Mouse (Mus musculus) hindbrain, embryonic 13.5 days (tissue): ENCODE data around the gene Vmn1r101. TPM values are rescaled to one million over a fixed set of nuclear protein-coding genes. Genes with fewer than 3 reads are reported as not detected.
"Not testable (repeated sequence)": the region's sequence is repeated elsewhere in the genome, so short reads cannot be mapped to it uniquely, and the experiment has no call there.

ENCODE experiments used
- ATAC-seq: fragments of 200-750 bp; cut with Nextera tagmentation; 2 replicates; pipeline ENCODE4 v1.8.0; 2017; ENCODE audit warnings: moderate TSS enrichment; ENCODE audit not compliant: low FRiP score
- H3K27ac ChIP-seq: fragments of 300-500 bp; sonication (generic); 2 replicates; pipeline ENCODE4 v1.5.1; 2015; ENCODE audit warnings: inconsistent platforms, mild to moderate bottlenecking, moderate library complexity
- H3K27me3 ChIP-seq: fragments of 300-500 bp; sonication (generic); 2 replicates; pipeline ENCODE4 v1.6.1; 2015; ENCODE audit warnings: mild to moderate bottlenecking, inconsistent platforms
- H3K36me3 ChIP-seq: fragments of 300-500 bp; sonication (generic); 2 replicates; pipeline ENCODE4 v1.6.1; 2015; ENCODE audit warnings: mild to moderate bottlenecking, inconsistent platforms
- H3K4me1 ChIP-seq: fragments of 300-500 bp; sonication (generic); replicated peaks from 2 replicates; pipeline ENCODE4 v1.6.1; 2015; ENCODE audit warnings: inconsistent platforms
- H3K4me2 ChIP-seq: fragments of 300-500 bp; sonication (generic); 2 replicates; pipeline ENCODE4 v1.6.1; 2015; ENCODE audit warnings: inconsistent platforms, mild to moderate bottlenecking, moderate library complexity
- H3K4me3 ChIP-seq: fragments of 300-500 bp; sonication (generic); 2 replicates; pipeline ENCODE4 v1.5.1; 2015; ENCODE audit warnings: mild to moderate bottlenecking, inconsistent platforms
- H3K9ac ChIP-seq: fragments of 300-500 bp; sonication (generic); 2 replicates; pipeline ENCODE4 v1.6.1; 2015; ENCODE audit warnings: mild to moderate bottlenecking, inconsistent platforms
- H3K9me3 ChIP-seq: fragments of 300-500 bp; sonication (generic); 2 replicates; pipeline ENCODE4 v1.6.1; 2016; ENCODE audit warnings: inconsistent platforms
- WGBS: fragments of 180-500 bp; shearing (Covaris S2); methylation state at CpG from one replicate; pipeline ENCODE4 v1.1.7; 2015; 5-methylcytosine and 5-hydroxymethylcytosine counted together
- polyA plus RNA-seq: library from polyadenylated mRNA; unstranded; fragments of >200 nt; fragmentation: Nextera tagmentation; extraction: Ambion mirVana; gene quantifications from 2 replicates; pipeline ENCODE4 v1.2.1, GENCODE M21; 2015

Gene Vmn1r101
- polyA plus RNA-seq, result not detected in 2 replicates

- H3K9me3 ChIP-seq, H3K9ac ChIP-seq, H3K4me2 ChIP-seq, H3K36me3 ChIP-seq, H3K27me3 ChIP-seq, ATAC-seq, H3K4me1 ChIP-seq, H3K27ac ChIP-seq, H3K4me3 ChIP-seq: not testable (repeated sequence)
- WGBS, result no CpG with 5 or more reads among the region's 2 CpGs
Measured at GRCm38 (mm10) chr7:20442493-20442892, at the start of gene Vmn1r101. Gene Vmn1r101, minus strand, starts transcription at chr7:20442593.

GRCm38 (mm10) chr7:20474825-20475224 lies 32.4 kb upstream of the Vmn1r101 start, which contains the start of gene Gm10670:
Gene Gm10670, minus strand, starts transcription at chr7:20474925.
- not testable (repeated sequence) for H3K36me3 ChIP-seq, H3K27ac ChIP-seq, H3K4me2 ChIP-seq, H3K4me1 ChIP-seq, H3K9me3 ChIP-seq, H3K9ac ChIP-seq, H3K4me3 ChIP-seq, ATAC-seq, H3K27me3 ChIP-seq
- WGBS, result no CpG with 5 or more reads among the region's 5 CpGs

- not testable (repeated sequence) for H3K9me3 ChIP-seq, H3K4me1 ChIP-seq, ATAC-seq, H3K4me3 ChIP-seq, H3K27ac ChIP-seq, H3K4me2 ChIP-seq, H3K36me3 ChIP-seq, H3K27me3 ChIP-seq, H3K9ac ChIP-seq
- WGBS, result no CpG with 5 or more reads among the region's 3 CpGs
Measured at GRCm38 (mm10) chr7:20417642-20418041, 24.8 kb downstream of the Vmn1r101 start, which contains the start of gene Vmn1r100. Gene Vmn1r100, plus strand, starts transcription at chr7:20417942.

Other genes starting within 250 kb of the Vmn1r101 start
- not detected in 2 replicates for gene Vmn1r95, start 248.9 kb downstream of the Vmn1r101 start, polyA plus RNA-seq
- not detected in 2 replicates for gene Gm6164, start 237.0 kb downstream of the Vmn1r101 start, polyA plus RNA-seq
- gene Gm4498, start 208.8 kb downstream of the Vmn1r101 start, polyA plus RNA-seq, result not detected in 2 replicates
- not detected in 2 replicates for gene Gm5890, start 179.8 kb downstream of the Vmn1r101 start, polyA plus RNA-seq
- not detected in 2 replicates for gene Gm4133, start 108.5 kb downstream of the Vmn1r101 start, polyA plus RNA-seq
- gene Gm5728, start 67.2 kb downstream of the Vmn1r101 start, polyA plus RNA-seq, result not detected in 2 replicates
- gene Vmn1r100, start 24.7 kb downstream of the Vmn1r101 start, polyA plus RNA-seq, result not detected in 2 replicates
- gene Gm10670, start 32.3 kb upstream of the Vmn1r101 start, polyA plus RNA-seq, result not detected in 2 replicates
- gene Vmn1r103, start 67.9 kb upstream of the Vmn1r101 start, polyA plus RNA-seq, result not detected in 2 replicates
- not detected in 2 replicates for gene Vmn1r104, start 91.2 kb upstream of the Vmn1r101 start, polyA plus RNA-seq
- gene Gm5726, start 103.2 kb upstream of the Vmn1r101 start, polyA plus RNA-seq, result not detected in 2 replicates
- gene Gm4141, start 133.6 kb upstream of the Vmn1r101 start, polyA plus RNA-seq, result not detected in 2 replicates
- gene Gm4513, start 156.4 kb upstream of the Vmn1r101 start, polyA plus RNA-seq, result not detected in 2 replicates
- not detected in 2 replicates for gene Vmn1r107, start 226.3 kb upstream of the Vmn1r101 start, polyA plus RNA-seq